Mouse (Mus musculus): ENCODE data around the gene Mtap. TPM values are rescaled to one million over a fixed set of nuclear protein-coding genes. Genes with fewer than 3 reads are reported as not detected.
A peak's percentile ranks its signal among the peaks of the same experiment; 100 is the strongest.

Mtap gene
- 16.1 and 17.0 TPM in 2 replicates for polyA plus RNA-seq (2015; fragmentation: Nextera tagmentation; extraction: Ambion mirVana)

DNA sequence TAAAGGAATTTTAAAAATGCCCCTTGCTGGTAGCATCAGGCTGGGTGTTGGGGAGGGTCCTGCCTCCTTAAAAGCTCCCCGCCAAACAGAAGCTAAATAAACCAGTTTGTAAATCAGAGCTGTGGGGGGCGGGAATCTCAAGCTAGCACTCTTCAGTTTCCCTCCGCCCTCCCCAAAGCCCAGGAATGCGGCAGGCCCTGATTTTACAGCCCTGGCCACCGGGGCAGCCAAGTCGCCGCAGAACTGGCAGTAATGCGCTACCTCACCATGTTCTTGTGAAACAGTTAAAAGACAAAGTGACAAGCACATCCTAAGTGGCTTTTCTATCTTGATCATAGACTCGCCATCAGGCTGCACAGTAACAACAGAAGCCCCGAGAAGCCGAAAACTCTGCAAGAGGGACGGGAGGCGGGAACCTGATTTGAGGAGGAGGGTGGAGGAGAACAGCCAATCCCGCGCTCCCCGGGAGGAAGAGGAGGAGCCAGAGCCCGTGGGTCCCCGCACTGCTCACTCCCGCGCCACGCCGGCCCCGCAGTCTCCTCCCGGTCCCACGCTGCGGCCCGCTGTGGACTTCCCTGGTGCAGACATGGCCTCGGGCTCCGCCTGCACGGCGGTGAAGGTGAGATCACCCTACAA lies at the start of gene Mtap:
Mtap (plus strand) TSS at position 217 of the 636 bp plus-strand sequence.
- Histone ChIP-seq H3K4me3 (ENCODE audit: low read depth, low read length) (peak within 1 kb of the TSS; percentile 72), H3K36me3 (ENCODE audit: insufficient read depth, low read length) (no peaks in the 10 kb centered on the region), H3K9me3 (ENCODE audit: low read length) (no peaks in the 10 kb centered on the region), H3K4me1 (ENCODE audit: insufficient read depth, low read depth, low read length) (no peaks in the 10 kb centered on the region; the same call in 1 of the 2 replicates), H3K4me2 (replicated peaks; ENCODE audit: low read depth, low read length) (peak within 1 kb of the TSS; percentile 99), H3K27ac (ENCODE audit: low read length) (peak within 1 kb of the TSS; percentile 64), H3K9ac (replicated peaks; ENCODE audit: low read depth) (peak within 1 kb of the TSS; percentile 48; the same call in 1 of the 2 replicates), H3K27me3 (replicated peaks; ENCODE audit: insufficient read depth, low read length) (no peaks in the 10 kb centered on the region)
- TF ChIP-seq CTCF (IDR thresholded peaks at IDR 0.05) (no peak), EP300 (IDR thresholded peaks at IDR 0.05) (no peak)
- DNase-seq (ENCODE audit: low spot score) (peak; percentile 87), ATAC-seq (peak; percentile 92)
- WGBS = under 1% methylated on average over 27 of the region's 31 CpGs

DNA sequence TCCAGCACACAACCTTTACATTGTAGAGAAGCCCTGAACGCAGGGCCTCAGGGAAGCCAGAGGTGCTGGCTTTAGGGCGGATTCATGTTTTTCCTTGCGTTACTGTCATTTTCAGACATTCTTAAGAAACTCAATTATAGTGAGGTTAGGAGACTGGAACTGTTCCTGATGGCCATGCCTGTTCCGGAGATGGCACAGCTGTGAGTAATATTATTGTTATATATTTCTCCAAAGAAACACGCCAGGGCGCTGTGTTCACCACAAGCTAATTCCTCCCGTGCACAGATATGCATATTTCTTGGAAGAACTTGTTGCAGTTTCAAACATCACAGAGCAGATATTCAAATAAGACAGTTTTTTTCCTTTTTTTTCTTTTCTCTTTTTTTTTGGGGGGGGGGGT lies 47.8 kb upstream of the Mtap start:
- Histone ChIP-seq H3K9ac (replicated peaks; ENCODE audit: low read depth) (no peak overlapping the region), H3K27me3 (replicated peaks; ENCODE audit: insufficient read depth, low read length) (no peaks in the 10 kb centered on the region), H3K4me3 (ENCODE audit: low read depth, low read length) (no peak overlapping the region), H3K36me3 (ENCODE audit: insufficient read depth, low read length) (no peaks in the 10 kb centered on the region), H3K4me2 (replicated peaks; ENCODE audit: low read depth, low read length) (no peak overlapping the region), H3K27ac (ENCODE audit: low read length) (no peak overlapping the region), H3K4me1 (ENCODE audit: insufficient read depth, low read depth, low read length) (no peaks in the 10 kb centered on the region), H3K9me3 (ENCODE audit: low read length) (no peaks in the 10 kb centered on the region)
- DNase-seq (ENCODE audit: low spot score) (no peak), ATAC-seq (no peak)
- TF ChIP-seq EP300 (IDR thresholded peaks at IDR 0.05) (no peak), CTCF (IDR thresholded peaks at IDR 0.05) (no peak)
- 91% methylated on average over 7 of the region's 7 CpGs for WGBS

DNA sequence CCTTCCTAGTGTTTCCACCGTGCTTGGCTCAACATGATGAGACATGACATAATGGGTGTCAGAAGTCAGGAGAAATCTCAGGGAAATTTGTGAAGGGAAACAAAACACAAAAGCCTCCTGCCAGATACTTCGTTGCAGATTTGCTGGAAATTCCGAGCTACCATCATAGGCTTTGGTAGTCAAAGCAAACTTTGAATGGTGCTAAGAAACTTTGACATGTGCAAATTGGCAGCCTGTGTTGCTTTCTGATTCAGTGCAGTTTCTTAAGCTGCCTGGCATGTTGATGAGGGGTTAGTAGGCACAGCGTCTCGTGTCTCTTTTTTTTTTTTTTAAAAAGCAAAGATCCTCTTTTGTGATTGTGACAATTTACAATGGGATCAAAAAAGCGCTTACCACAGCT lies 46.7 kb upstream of the Mtap start:
- no peak for TF ChIP-seq CTCF (IDR thresholded peaks at IDR 0.05)
- no peak for TF ChIP-seq EP300 (IDR thresholded peaks at IDR 0.05)
- 62% methylated on average over 6 of the region's 6 CpGs for WGBS
- no peaks in the 10 kb centered on the region for H3K9me3 ChIP-seq (ENCODE audit: low read length)

DNA sequence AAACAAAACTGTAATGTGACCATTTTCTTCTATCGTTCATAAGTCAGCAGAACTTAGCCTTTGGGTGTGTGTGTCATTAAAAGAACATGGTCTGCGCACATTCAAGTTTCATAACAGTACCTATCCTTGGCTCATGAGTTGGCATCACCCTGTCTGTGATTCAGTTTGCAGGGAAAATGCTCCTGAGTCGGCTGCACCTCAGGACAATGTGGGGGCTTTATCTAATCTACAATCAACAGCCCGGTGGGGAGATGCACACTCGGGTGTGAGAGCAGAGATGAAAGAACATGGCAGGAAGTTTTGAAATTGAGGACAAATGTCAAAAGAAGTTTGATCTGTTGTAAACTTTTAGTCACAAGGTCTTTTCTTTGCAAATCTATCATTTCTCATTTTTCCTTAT lies 44.8 kb upstream of the Mtap start:
- no peaks in the 10 kb centered on the region for H3K9me3 ChIP-seq (ENCODE audit: low read length)
- H3K27me3 ChIP-seq (replicated peaks; ENCODE audit: insufficient read depth, low read length) = no peaks in the 10 kb centered on the region
- DNase-seq (ENCODE audit: low spot score) (no peak), ATAC-seq (no peak)
- no peak for TF ChIP-seq CTCF (IDR thresholded peaks at IDR 0.05)
- TF ChIP-seq EP300 (IDR thresholded peaks at IDR 0.05) = no peak
- H3K4me3 ChIP-seq (ENCODE audit: low read depth, low read length) = no peak overlapping the region
- H3K9ac ChIP-seq (replicated peaks; ENCODE audit: low read depth) = no peak overlapping the region
- WGBS = 39% methylated on average over 5 of the region's 5 CpGs
- no peak overlapping the region for H3K4me2 ChIP-seq (replicated peaks; ENCODE audit: low read depth, low read length)
- H3K36me3 ChIP-seq (ENCODE audit: insufficient read depth, low read length) = no peaks in the 10 kb centered on the region
- no peaks in the 10 kb centered on the region for H3K4me1 ChIP-seq (ENCODE audit: insufficient read depth, low read depth, low read length)
- H3K27ac ChIP-seq (ENCODE audit: low read length) = no peak overlapping the region

More for the DNA sequence above, 46.7 kb upstream of the Mtap start:
- Histone ChIP-seq H3K4me2 (replicated peaks; ENCODE audit: low read depth, low read length) (no peak overlapping the region), H3K4me3 (ENCODE audit: low read depth, low read length) (no peak overlapping the region), H3K4me1 (ENCODE audit: insufficient read depth, low read depth, low read length) (no peaks in the 10 kb centered on the region), H3K27ac (ENCODE audit: low read length) (no peak overlapping the region), H3K9ac (replicated peaks; ENCODE audit: low read depth) (no peak overlapping the region), H3K36me3 (ENCODE audit: insufficient read depth, low read length) (no peaks in the 10 kb centered on the region), H3K27me3 (replicated peaks; ENCODE audit: insufficient read depth, low read length) (no peaks in the 10 kb centered on the region)
- no peak for DNase-seq (ENCODE audit: low spot score)
- no peak for ATAC-seq

DNA sequence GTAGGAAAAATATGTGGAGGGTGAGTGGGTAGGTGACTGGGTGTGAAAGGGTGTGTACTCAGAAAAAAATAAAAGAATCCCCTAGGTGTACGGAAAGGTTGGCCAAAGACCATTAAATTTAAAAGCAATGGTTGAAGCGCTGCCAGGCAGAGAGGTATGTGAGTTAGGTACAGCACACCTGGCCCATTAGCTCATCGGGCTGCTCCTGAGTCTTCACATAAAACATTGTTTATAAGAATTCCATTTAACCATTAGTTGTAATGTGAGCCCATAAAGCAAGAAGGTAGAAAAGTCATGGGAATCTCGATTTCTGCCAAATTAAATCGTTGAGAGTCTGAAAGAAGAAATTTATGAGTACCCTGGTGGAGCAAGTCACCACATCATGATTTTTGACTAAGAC lies 42.1 kb upstream of the Mtap start:
- WGBS = 78% methylated on average over 5 of the region's 5 CpGs
- no peaks in the 10 kb centered on the region for H3K36me3 ChIP-seq (ENCODE audit: insufficient read depth, low read length)

DNA sequence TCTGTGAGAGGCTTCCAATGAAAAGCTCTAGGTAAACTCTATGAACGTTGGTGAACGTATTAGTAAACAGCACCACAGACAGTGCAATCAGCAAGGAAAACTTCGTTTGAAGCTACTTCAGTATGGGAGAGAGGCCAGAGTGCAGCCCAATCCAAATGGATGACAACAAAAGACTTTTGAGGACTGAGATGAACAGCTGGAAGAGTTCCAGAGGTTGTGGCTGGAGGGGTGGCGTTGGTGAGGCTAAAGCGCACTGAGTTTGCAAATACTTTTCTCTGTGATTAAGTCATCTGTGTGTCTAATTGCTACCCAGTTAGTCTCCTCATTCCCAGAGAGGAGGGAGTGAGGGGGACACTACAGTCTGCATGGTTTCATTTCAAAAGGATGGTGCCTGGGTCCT lies 38.7 kb upstream of the Mtap start:
- 56% methylated on average over 5 of the region's 5 CpGs for WGBS
- Histone ChIP-seq H3K27ac (ENCODE audit: low read length) (no peak overlapping the region), H3K27me3 (replicated peaks; ENCODE audit: insufficient read depth, low read length) (no peaks in the 10 kb centered on the region), H3K36me3 (ENCODE audit: insufficient read depth, low read length) (no peaks in the 10 kb centered on the region), H3K9me3 (ENCODE audit: low read length) (no peaks in the 10 kb centered on the region), H3K4me3 (ENCODE audit: low read depth, low read length) (no peak overlapping the region), H3K9ac (replicated peaks; ENCODE audit: low read depth) (no peak overlapping the region), H3K4me2 (replicated peaks; ENCODE audit: low read depth, low read length) (no peak overlapping the region), H3K4me1 (ENCODE audit: insufficient read depth, low read depth, low read length) (no peaks in the 10 kb centered on the region)
- no peak for TF ChIP-seq CTCF (IDR thresholded peaks at IDR 0.05)
- no peak for TF ChIP-seq EP300 (IDR thresholded peaks at IDR 0.05)
- DNase-seq (ENCODE audit: low spot score) (no peak), ATAC-seq (no peak)

More for the DNA sequence above, 42.1 kb upstream of the Mtap start:
- H3K4me1 ChIP-seq (ENCODE audit: insufficient read depth, low read depth, low read length) = no peaks in the 10 kb centered on the region
- H3K9me3 ChIP-seq (ENCODE audit: low read length) = no peaks in the 10 kb centered on the region
- H3K4me3 ChIP-seq (ENCODE audit: low read depth, low read length) = no peak overlapping the region
- DNase-seq (ENCODE audit: low spot score) (no peak), ATAC-seq (no peak)
- H3K4me2 ChIP-seq (replicated peaks; ENCODE audit: low read depth, low read length) = no peak overlapping the region
- H3K27me3 ChIP-seq (replicated peaks; ENCODE audit: insufficient read depth, low read length) = no peaks in the 10 kb centered on the region
- no peak overlapping the region for H3K9ac ChIP-seq (replicated peaks; ENCODE audit: low read depth)
- no peak overlapping the region for H3K27ac ChIP-seq (ENCODE audit: low read length)
- TF ChIP-seq EP300 (IDR thresholded peaks at IDR 0.05) (no peak), CTCF (IDR thresholded peaks at IDR 0.05) (no peak)
